Mouse (Mus musculus) ES-E14 (cell line): ENCODE measurements at regions not wholly inside any gene's neighbourhood (a gene's known extent, or its start where the extent isn't known, plus 50 kb on each side); places are given as distances from the start of the nearest gene placed in this dataset.

Experiments
- DNase-seq: peaks from one replicate; pipeline ENCODE4 v3.0.0-alpha.2; 2013; ENCODE audit warnings: low read depth, low spot score
- H3K27ac ChIP-seq: 2 replicates; pipeline ENCODE4 v1.5.1; 2012; ENCODE audit warnings: low read depth, mild to moderate bottlenecking, low read length, moderate library complexity, mixed read lengths; ENCODE audit not compliant: poor library complexity, insufficient read depth, severe bottlenecking
- H3K36me3 ChIP-seq: 2 replicates; pipeline ENCODE4 v1.6.1; 2012; ENCODE audit warnings: mild to moderate bottlenecking, low read length, moderate library complexity, mixed read lengths; ENCODE audit not compliant: control insufficient read depth, poor library complexity, insufficient read depth, severe bottlenecking
- H3K4me1 ChIP-seq, 2 experiments: fragments of 150-350 bp in 1 of 2; sonication (generic) in 1 of 2; 2 replicates each; pipeline ENCODE4 v1.6.1; 2012; ENCODE audit warnings: low read length in 2 of 2, mild to moderate bottlenecking in 1 of 2, mixed read lengths in 1 of 2; ENCODE audit not compliant: control insufficient read depth in 2 of 2, insufficient read depth in 2 of 2, poor library complexity in 1 of 2
- H3K4me3 ChIP-seq, 2 experiments: fragments of 150-350 bp in 1 of 2; sonication (generic) in 1 of 2; 2 replicates each; pipeline ENCODE4 v1.5.1; 2012; ENCODE audit warnings: low read length in 2 of 2, low read depth in 1 of 2, mild to moderate bottlenecking in 1 of 2, mixed read lengths in 1 of 2; ENCODE audit not compliant: insufficient read depth in 1 of 2, poor library complexity in 1 of 2, severe bottlenecking in 1 of 2
- H3K9ac ChIP-seq: 2 replicates; pipeline ENCODE4 v1.6.1; 2012; ENCODE audit warnings: low read depth, mild to moderate bottlenecking, low read length, mixed read lengths; ENCODE audit not compliant: poor library complexity, insufficient read depth, severe bottlenecking
- H3K9me3 ChIP-seq: fragments of 150-350 bp; sonication (generic); 2 replicates; pipeline ENCODE4 v1.6.1; 2012; ENCODE audit warnings: low read depth, mild to moderate bottlenecking, low read length; ENCODE audit not compliant: control insufficient read depth, insufficient read depth
- CHD2 ChIP-seq: IDR thresholded peaks from 2 replicates; pipeline ENCODE4 v1.6.1; 2014; ENCODE audit warnings: mild to moderate bottlenecking, low read depth, low read length, inconsistent platforms
- HCFC1 ChIP-seq: IDR thresholded peaks from 2 replicates; pipeline ENCODE4 v1.6.1; 2012; ENCODE audit warnings: low read length, inconsistent platforms, borderline replicate concordance; ENCODE audit not compliant: insufficient read depth
- MAFK ChIP-seq: IDR thresholded peaks from 2 replicates; pipeline ENCODE4 v1.6.1; 2014; ENCODE audit warnings: mild to moderate bottlenecking, low read depth, low read length, inconsistent platforms; ENCODE audit not compliant: insufficient read depth
- ZC3H11A ChIP-seq: IDR thresholded peaks from 2 replicates; pipeline ENCODE4 v1.6.1; 2012; ENCODE audit warnings: low read depth, mild to moderate bottlenecking, inconsistent platforms, low read length, borderline replicate concordance
- ZNF384 ChIP-seq: IDR thresholded peaks from 2 replicates; pipeline ENCODE4 v1.6.1; 2012; ENCODE audit warnings: low read depth, low read length, inconsistent platforms
- in situ Hi-C, 2 experiments: fragments of 600-800 bp; cut with MboI; formaldehyde crosslinking; loops; one replicate each; pipeline ENCODE4 v1.15.1; 2025; ENCODE audit warnings: low sequenced_read_pairs in 2 of 2, inconsistent platforms in 1 of 2; ENCODE audit not compliant: unreplicated experiment in 2 of 2

GRCm38 (mm10) chr19:53476768-53477547 lies 52.0 kb upstream of the Dusp5 start:
- in situ Hi-C loops: no loop called here
- no peak for DNase-seq
- Histone ChIP-seq H3K36me3 (no peaks in the 10 kb centered on the region), H3K4me3 (0 out of 4 replicates have a peak overlapping the region, but pooled peaks of 1 of the 2 experiments have one; percentile 37), H3K9ac (no peak overlapping the region; the same call in 1 of the 2 replicates), H3K4me1 (peaks cover 0 to 11% of the 10 kb centered on the region in 2 experiments; a peak in 1 of 4 replicates), H3K27ac (no peak overlapping the region), H3K9me3 (no peaks in the 10 kb centered on the region)
- TF ChIP-seq MAFK (no peak), CHD2 (no peak), HCFC1 (no peak), ZNF384 (no peak), ZC3H11A (no peak)

GRCm38 (mm10) chr19:53469256-53469655 lies 59.7 kb upstream of the Dusp5 start:
- H3K4me3 ChIP-seq: no peak overlapping the region
- no peaks in the 10 kb centered on the region for H3K4me1 ChIP-seq
- in situ Hi-C loops: no loop called here
- no peaks in the 10 kb centered on the region for H3K36me3 ChIP-seq
- H3K9me3 ChIP-seq: no peaks in the 10 kb centered on the region
- TF ChIP-seq MAFK: no peak
- TF ChIP-seq HCFC1: no peak
- no peak for TF ChIP-seq ZC3H11A
- TF ChIP-seq ZNF384: no peak
- TF ChIP-seq CHD2: no peak
- DNase-seq: no peak
- no peak overlapping the region for H3K9ac ChIP-seq
- no peak overlapping the region for H3K27ac ChIP-seq

- DNase-seq: no peak
- in situ Hi-C loops: no loop called here
- Histone ChIP-seq H3K4me1 (peaks cover 6 to 11% of the 10 kb centered on the region in 2 experiments), H3K27ac (no peak overlapping the region), H3K4me3 (no peak overlapping the region), H3K36me3 (no peaks in the 10 kb centered on the region), H3K9ac (no peak overlapping the region), H3K9me3 (no peaks in the 10 kb centered on the region)
- TF ChIP-seq MAFK (no peak), HCFC1 (no peak), CHD2 (no peak), ZNF384 (no peak), ZC3H11A (no peak)
Observed at GRCm38 (mm10) chr19:53464681-53465080, 64.2 kb upstream of the Dusp5 start.

- no peak for TF ChIP-seq CHD2
- H3K27ac ChIP-seq: no peak overlapping the region
- H3K9ac ChIP-seq: no peak overlapping the region
- in situ Hi-C loops: no loop called here
- no peaks in the 10 kb centered on the region for H3K36me3 ChIP-seq
- no peaks in the 10 kb centered on the region for H3K9me3 ChIP-seq
- no peak for DNase-seq
- no peak overlapping the region for H3K4me3 ChIP-seq
- H3K4me1 ChIP-seq: peaks cover 6 to 12% of the 10 kb centered on the region in 2 experiments
Observed at GRCm38 (mm10) chr19:53464135-53464534, 64.8 kb upstream of the Dusp5 start.
